Mouse (Mus musculus): ENCODE measurements at regions not wholly inside any gene's neighbourhood (a gene's known extent, or its start where the extent isn't known, plus 50 kb on each side); places are given as distances from the start of the nearest gene placed in this dataset.

DNA sequence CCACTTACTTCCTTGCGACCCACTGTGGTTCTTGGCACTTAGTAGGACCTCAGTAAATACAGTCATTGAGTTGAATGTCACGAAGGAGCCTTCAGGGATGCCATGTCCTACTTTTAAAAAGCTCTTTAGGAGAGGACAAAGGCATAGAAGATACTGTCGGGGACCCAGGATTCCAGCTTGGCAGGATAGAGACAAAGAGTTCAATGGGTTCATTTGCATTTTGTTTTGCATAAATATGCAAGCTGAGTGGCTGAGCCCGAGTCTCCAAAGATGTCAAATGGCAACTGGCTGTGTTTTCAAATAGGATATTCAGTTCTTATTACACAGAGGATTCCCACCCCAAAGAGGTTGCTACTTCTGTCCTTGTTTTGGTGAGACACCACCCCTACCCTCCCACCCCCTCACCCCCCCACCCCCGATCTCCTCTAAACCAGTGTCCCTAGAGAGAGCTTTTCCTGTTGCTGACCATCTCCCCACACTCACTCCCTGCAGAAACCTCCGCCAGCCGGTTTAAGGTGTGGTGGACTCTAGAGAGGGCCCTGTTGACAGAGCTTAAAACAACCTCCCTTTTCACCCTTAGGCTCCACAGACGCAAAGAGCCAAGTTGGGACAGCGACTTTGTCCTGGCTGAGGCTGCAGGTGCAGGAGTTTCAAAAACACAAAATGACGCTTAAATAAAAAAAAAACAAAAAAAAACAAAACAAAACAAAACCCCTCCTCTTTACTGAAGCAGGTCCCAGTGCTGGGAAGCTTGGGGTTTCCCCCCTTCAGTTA is 57.9 kb downstream of the Sox9 start:
- in situ Hi-C loops (cut with MboI, MseI), result loop anchor here (10.0 kb wide), 1 partner anchor 835 kb away; no protein-coding TSS in a partner anchor

- in situ Hi-C loops (cut with MboI, MseI), result loop anchor here (10.0 kb wide), 1 partner anchor 836 kb away; no protein-coding TSS in a partner anchor
These were observed 58.4 kb downstream of the Sox9 start for GRCm38 (mm10) chr11:112840495-112840828.

- in situ Hi-C loops (cut with MboI, MseI), result loop anchor here (10.0 kb wide), 1 partner anchor 840 kb away; no protein-coding TSS in a partner anchor
These were observed 62.4 kb downstream of the Sox9 start for GRCm38 (mm10) chr11:112844258-112844901.

- in situ Hi-C loops (cut with MboI, MseI), result loop anchor here (10.0 kb wide), 1 partner anchor 842 kb away; no protein-coding TSS in a partner anchor
These were observed 65.1 kb downstream of the Sox9 start for GRCm38 (mm10) chr11:112847146-112847545.

DNA sequence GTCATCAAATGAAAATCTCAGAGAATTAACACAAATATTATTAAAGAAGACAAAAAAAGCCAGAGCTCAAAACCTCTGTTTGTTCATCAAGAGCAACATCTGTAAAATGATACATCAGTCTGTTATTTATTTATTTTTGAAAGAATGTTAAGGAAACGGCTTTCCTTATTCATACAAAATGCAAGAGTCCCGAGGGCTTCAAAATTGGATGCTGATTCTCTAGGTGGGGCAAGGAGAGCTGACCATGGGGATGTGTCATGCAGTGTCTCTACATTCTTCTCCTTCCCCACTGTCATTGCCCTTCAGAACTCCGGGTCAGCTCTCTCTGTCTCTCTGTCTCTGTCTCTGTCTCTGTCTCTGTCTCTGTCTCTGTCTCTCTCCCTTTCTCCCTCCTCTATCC is 65.8 kb downstream of the Sox9 start:
- in situ Hi-C loops (cut with MboI, MseI), result loop anchor here (10.0 kb wide), 1 partner anchor 843 kb away; no protein-coding TSS in a partner anchor

DNA sequence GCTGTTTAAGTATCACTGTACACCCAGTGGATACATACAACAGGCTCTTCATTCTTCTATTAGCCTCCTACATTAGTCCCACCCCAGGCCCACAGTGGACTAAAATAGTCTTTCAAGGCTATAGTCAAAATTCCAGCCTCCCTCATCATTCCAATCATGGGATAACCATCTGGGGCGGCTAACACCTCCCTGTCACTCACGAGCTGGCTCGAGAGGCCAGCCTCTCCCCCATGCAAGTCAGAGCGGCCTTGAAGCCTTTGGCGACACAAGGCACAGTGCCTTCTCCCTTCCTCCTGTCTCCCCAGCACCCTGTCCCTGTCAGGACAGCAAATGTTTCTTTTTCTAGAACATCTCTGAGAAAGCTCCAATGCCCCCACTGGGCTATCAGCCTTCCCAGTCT is 68.0 kb downstream of the Sox9 start:
- in situ Hi-C loops (cut with MboI, MseI), result loop anchor here (10.0 kb wide), 1 partner anchor 845 kb away; no protein-coding TSS in a partner anchor

- in situ Hi-C loops (cut with MboI, MseI), result no loop called here
These were observed 68.7 kb downstream of the Sox9 start for GRCm38 (mm10) chr11:112850532-112851272.

- in situ Hi-C loops (cut with MboI, MseI), result no loop called here
These were observed 69.3 kb downstream of the Sox9 start for GRCm38 (mm10) chr11:112851321-112851720.

GRCm38 (mm10) chr11:112855975-112856374 is 74.0 kb downstream of the Sox9 start:
- in situ Hi-C loops (cut with MboI, MseI), result no loop called here

GRCm38 (mm10) chr11:112859309-112859708 is 77.3 kb downstream of the Sox9 start:
- in situ Hi-C loops (cut with MboI, MseI), result no loop called here

GRCm38 (mm10) chr11:112860797-112861196 is 78.8 kb downstream of the Sox9 start:
- in situ Hi-C loops (cut with MboI, MseI), result loop anchor here (10.0 kb wide), 1 partner anchor 416 kb away; no protein-coding TSS in a partner anchor

DNA sequence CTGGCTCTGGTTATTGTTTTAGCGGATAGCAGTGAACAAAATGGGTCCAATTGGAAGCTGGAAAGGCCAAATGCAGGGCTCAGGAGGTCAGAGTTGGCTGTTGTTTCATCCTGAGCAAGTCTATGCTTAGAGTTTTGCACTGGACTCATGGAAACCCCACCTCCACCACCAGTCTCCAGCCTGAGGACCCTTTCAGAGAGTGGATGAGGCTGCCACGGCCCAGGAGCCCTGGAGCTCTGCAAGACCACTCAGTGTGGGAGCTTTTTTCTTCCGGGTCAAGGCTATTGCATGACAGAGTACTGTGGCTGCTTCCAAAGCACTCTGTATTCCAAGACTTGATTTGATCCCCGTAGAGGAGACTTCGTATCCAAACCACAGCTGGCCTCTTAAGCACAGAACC is 79.2 kb downstream of the Sox9 start:
- in situ Hi-C loops (cut with MboI, MseI), result loop anchor here (10.0 kb wide), 1 partner anchor 416 kb away; no protein-coding TSS in a partner anchor

- in situ Hi-C loops (cut with MboI, MseI), result loop anchor here (10.0 kb wide), 1 partner anchor 421 kb away; no protein-coding TSS in a partner anchor
These were observed 83.8 kb downstream of the Sox9 start for GRCm38 (mm10) chr11:112865836-112866235.

GRCm38 (mm10) chr11:112869571-112869970 is 87.5 kb downstream of the Sox9 start:
- in situ Hi-C loops (cut with MboI, MseI), result loop anchor here (10.0 kb wide), 1 partner anchor 425 kb away; no protein-coding TSS in a partner anchor

DNA sequence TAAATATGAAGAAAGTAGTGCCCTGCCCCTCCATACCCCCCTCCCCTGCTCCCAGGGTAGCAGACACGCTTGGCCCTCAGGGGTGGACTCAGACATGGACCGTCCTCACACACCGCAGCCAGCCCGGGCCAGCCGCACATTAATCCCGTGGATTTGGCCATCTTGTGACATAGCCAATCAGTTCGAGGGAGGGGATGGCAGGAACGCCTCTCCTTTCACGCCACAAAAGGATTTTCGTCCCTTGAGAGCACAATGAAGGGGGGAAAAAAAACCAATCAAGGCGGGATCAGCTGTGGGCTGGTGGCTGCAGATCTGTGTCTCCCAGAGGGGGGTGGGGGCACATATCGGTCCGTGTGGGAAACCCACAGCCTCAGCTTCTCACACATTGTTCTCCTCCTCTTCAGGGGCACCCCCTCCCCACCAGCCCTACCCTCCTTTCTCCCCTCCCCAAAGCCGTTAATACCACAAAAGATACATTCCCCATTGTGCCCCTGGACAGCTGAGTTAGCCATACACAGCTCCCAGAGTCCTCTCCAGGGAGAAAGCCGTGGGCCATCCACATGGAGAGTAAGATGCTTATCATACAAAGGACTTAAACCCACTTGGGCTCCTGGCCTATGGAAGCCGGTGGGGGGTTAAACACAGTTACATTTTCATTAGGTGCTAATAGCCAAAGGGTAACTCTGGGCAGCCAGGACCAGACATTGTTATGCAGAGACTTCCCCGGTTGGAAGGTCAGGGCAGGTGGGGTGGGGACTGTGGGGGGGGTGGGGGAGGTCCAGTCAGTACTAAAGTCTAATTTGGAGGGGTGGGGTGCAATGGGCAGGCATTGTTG is 88.4 kb downstream of the Sox9 start:
- in situ Hi-C loops (cut with MboI, MseI), result no loop called here

DNA sequence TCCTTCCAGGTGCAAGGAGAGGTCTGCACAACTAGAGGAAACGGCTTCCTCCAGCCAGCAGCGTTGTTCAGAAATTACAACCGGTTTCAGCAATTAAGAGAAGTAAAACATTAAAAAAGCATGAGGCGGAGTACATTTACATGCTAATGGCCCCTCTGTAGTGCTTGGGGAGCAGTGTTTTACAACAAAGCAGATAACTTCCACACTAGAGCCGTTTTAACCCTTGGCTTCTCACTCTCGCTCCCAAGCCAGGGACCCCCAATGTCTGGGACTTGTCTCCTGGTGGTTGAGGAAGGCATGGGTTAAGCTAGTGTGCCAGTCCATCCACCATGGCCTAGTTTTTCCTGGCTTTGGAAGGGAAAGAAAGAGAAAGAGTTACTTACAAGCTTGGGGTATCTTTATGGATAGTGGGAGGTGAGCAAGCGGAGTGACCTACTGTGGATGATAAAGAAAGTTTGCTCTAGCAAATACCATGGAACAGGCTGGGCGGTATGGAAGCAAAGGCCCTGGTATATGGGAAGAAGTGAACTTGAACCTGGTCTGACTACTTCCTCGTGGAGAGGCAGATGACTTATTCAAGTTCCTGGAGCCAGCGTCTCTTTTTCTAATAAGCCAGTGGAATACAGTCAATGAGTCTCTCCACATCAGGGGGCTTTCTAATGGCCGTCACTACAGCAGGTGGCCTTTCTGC is 90.8 kb downstream of the Sox9 start:
- in situ Hi-C loops (cut with MboI, MseI), result no loop called here

DNA sequence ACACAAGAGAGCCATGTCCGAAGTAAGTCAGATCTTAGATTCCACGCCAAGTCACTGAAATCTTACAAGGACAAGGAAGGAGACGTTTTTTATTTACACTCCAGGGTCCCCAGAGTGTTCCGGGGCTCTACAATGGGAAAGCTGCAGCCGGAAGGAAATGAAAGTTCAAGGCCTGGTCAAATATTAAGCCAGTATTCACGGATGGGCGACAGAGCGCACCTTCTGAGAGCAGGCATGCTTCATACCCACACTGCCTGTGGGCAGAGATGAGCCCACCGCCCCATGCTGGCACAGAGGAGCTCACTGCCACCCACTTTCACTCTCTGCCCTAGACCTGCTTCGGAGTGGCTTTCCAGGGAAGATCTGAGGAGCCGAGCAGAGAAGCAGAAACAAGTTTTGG is 92.2 kb downstream of the Sox9 start:
- in situ Hi-C loops (cut with MboI, MseI), result no loop called here

- in situ Hi-C loops (cut with MboI, MseI), result no loop called here
These were observed 94.2 kb downstream of the Sox9 start for GRCm38 (mm10) chr11:112876226-112876625.

DNA sequence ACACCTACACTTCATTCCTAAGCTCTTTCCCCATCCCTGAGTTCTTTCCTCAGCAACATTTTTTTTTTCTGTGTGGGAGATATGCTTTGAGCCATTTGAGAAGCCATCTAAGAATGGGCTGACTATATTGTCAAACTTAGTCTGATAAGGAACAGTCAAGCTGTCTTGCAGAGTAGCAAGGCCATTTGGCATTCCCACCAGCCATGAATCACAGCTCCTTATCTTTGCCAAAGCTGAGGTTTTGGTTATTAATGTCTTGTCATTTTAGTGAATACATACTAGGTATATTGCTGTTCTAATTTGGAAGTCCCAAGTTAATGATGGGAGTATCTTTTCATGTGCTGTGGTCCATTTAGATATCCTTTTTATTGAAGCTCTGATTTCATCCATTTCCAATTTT is 96.4 kb downstream of the Sox9 start:
- in situ Hi-C loops (cut with MboI, MseI), result no loop called here

DNA sequence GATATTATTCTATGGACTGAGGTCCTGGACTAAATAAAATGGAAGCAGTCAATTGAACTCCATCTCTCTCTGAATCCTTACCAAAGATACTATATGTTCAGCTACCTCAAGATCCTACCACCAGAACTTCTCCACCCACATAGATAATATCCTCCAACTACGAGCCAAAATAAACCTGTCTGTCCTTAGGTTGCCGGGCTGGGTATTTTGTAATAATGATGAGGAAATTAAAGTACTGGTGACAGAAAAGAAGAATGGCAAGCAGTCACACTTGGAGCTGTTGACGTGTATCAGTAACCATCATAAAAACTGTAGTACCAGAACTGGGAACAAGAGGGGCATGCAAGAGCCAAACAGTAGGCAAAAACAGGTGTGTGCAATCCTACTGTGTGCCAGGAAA is 98.7 kb downstream of the Sox9 start:
- in situ Hi-C loops (cut with MboI, MseI), result no loop called here
